Mouse (Mus musculus): Measurements from ENCODE around the gene Rps18.

DNA sequence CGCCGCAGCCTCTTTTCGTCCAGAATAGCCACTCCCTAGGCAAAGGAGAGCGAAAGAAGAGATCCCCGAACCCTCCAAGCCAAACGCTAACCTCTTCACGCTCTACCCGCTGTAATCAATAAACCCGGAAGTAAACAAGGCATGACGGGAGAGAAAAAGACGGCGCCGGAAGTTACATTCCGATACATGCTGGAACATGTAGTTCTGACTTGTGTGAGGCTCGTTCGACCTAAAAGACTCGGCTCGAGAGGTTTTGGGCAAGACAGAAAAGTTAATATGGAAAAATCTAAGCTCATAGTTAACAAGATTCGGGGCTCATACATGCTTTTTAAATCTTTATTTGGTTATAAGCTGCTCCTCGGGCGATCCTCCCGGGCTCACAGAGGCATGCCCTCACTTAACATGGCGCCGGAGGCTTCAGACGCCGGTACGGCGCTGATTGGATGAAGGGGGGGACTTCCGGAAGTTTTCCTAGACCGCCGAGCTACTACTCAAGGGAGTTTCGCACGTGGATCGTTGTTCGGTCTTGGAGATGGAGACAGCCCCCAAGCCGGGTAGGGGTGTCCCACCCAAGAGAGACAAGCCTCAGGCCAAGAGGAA lies 15.5 kb downstream of the Rps18 start, which contains the start of the genes Pfdn6 and Wdr46:
- no peak for TF ChIP-seq CTCF (IDR thresholded peaks at IDR 0.05; ENCODE audit: low read depth)
- TF ChIP-seq EP300 (IDR thresholded peaks at IDR 0.05; ENCODE audit: low read depth), result peak; percentile 39; the same call in 1 of the 2 replicates

All from heart, postnatal 0 days (tissue).